Mouse (Mus musculus): ENCODE data around the gene Utp6. TPM values are rescaled to one million over a fixed set of nuclear protein-coding genes. Genes with fewer than 3 reads are reported as not detected.
A peak's percentile ranks its signal among the peaks of the same experiment; 100 is the strongest.
"Not testable (repeated sequence)": the region's sequence is repeated elsewhere in the genome, so short reads cannot be mapped to it uniquely, and the experiment has no call there.

Gene Utp6
- polyA plus RNA-seq, 1 experiment from 2014 or later: 43.3 TPM

DNA sequence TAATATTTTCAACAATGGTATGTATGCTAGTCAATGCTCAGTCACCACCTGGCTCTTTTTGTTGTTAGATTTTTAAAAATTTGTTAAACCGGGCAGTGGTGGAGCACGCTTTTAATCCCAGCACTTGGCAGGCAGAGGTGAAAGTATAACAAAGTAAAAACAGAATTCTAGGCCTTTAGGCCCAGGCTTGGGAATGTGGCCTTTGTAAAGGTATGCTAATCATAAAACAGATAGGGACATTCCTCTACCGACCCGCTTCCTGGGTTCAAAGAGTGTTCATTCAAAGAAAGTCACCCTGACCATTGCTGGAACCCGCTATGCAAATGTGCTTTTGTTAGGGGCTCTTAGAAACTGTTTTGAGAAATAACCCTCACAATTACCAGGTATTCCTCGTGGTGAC, 14.5 kb upstream of the Utp6 start:
- H3K27ac ChIP-seq; H3K9me3 ChIP-seq; ATAC-seq (ENCODE audit: insufficient number of reproducible peaks, low FRiP score, low TSS enrichment, low read depth); H3K4me3 ChIP-seq; H3K36me3 ChIP-seq; H3K4me2 ChIP-seq; H3K9ac ChIP-seq: not testable (repeated sequence)
- peaks cover 22% of the 10 kb centered on the region for H3K27me3 ChIP-seq
- H3K4me1 ChIP-seq: peaks cover 12% of the 10 kb centered on the region
- 83% methylated on average over 6 of the region's 6 CpGs for WGBS

DNA sequence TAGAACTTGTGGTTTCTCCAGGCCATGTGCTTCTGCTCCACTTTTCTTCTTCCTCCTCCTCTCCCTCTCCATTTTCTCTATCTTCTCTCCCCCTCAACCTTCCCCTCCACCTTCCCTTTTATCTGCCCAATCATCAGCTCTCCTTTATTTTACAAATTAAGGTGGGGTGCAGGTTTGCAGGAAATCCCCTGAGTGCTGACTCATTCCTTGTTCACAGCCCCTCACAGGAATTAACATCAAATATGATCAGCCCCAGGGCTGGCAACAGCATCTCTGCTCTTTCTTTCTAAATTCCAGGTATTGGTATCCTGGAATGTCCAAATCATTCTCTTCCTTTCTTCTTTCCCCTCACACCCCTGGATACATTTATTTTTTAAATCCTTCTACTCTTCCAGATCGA, 14.0 kb upstream of the Utp6 start:
- Histone ChIP-seq H3K9me3 (no peaks in the 10 kb centered on the region), H3K27ac (no peak overlapping the region), H3K9ac (no peak overlapping the region), H3K4me3 (no peak overlapping the region), H3K27me3 (peaks cover 22% of the 10 kb centered on the region), H3K4me2 (no peak overlapping the region), H3K4me1 (peaks cover 12% of the 10 kb centered on the region), H3K36me3 (no peaks in the 10 kb centered on the region)
- ATAC-seq (ENCODE audit: insufficient number of reproducible peaks, low FRiP score, low TSS enrichment, low read depth): no peak
- 100% methylated on average over 1 of the region's 1 CpGs for WGBS

DNA sequence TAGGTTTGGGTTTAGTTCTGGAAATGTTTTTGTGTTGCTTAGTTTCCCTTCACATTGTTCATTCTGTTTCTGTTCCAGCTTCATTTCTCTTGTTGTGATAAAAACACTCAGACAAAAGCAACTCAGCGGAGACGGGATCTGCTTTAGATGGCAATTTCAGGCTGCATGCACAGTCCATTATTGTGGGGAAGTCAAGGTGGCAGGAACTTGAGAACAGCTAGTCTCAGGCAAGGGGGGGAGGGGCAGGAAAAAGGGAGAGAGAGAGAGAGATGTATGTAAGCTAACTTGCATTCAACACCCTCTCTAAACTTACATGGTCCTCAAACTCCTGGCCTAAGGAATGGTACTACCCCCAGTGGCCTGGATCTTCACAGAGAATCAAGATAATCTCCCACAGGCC, 13.2 kb upstream of the Utp6 start:
- ATAC-seq (ENCODE audit: insufficient number of reproducible peaks, low FRiP score, low TSS enrichment, low read depth): no peak
- H3K9ac ChIP-seq: no peak overlapping the region
- no peak overlapping the region for H3K27ac ChIP-seq
- H3K36me3 ChIP-seq: no peaks in the 10 kb centered on the region
- H3K4me2 ChIP-seq: no peak overlapping the region
- H3K9me3 ChIP-seq: no peaks in the 10 kb centered on the region
- 58% methylated on average over 2 of the region's 2 CpGs for WGBS
- peaks cover 12% of the 10 kb centered on the region for H3K4me1 ChIP-seq
- H3K27me3 ChIP-seq: peaks cover 22% of the 10 kb centered on the region
- no peak overlapping the region for H3K4me3 ChIP-seq

DNA sequence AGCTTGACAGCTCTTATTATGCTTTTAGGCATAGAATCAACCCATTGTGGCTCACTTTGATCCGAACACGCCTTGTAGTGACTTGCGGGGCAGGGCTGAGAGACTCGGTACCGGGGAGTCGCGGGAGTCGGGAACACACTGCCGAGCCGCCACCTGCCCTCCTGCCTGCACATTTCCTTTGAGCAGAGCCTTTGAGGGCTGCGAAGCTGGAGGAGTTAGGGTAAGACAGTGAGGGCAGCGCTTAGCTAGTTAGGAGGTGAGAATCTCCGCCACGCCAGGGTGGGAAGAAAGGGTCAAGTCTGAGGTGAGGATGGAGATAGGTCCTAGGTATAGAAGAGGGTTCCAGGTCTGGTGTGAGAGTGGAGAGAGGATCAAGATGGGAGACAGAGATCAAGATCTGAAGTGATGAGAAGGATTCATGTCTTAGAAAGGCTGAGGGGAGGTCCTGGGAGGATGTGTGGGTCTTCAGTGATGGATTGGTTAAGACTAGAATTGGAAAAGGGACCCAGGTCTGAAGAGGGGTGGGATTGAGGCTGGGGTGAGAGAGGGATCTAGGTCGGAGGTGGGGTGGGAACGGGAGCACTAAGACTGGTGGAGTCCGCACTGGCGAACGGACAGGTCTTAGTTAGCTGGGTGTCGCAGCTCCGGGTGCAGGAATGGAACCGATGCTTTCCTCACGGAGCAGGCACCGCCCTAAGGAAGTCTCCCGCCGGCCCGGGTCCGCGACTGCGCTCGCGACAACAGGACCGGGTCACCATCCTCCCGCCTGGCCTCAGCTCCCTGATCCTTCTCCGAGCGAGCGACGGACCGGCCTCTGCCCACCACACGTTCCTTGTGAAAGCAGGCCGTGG, 11.7 kb upstream of the Utp6 start:
- WGBS: under 1% methylated on average over 40 of the region's 41 CpGs
- peaks cover 22% of the 10 kb centered on the region for H3K27me3 ChIP-seq

DNA sequence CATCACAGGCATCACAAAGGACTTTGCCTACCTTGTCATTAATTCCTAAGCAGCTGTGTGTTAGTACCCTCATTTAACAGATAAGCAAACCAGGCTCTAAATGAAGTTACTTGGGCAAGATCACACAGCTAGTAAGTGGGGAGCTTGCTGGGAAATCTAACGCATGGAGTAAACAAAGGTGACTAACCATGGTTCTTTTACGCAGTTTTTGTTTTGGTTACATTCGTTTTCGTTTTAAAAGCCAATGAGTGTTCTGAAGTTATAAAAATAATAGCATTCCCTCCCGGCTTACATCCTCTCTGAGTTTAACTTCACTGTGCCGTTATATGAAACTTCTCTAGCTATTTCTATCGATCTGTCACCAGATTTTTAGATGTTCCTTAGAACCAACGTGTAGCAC, 10.9 kb upstream of the Utp6 start:
- H3K4me1 ChIP-seq: peaks cover 12% of the 10 kb centered on the region
- WGBS: 9% methylated on average over 8 of the region's 8 CpGs
- H3K9ac ChIP-seq: no peak overlapping the region
- no peaks in the 10 kb centered on the region for H3K36me3 ChIP-seq
- peak overlapping the region; percentile 50 for H3K4me3 ChIP-seq
- peak overlapping the region; percentile 87 for H3K4me2 ChIP-seq
- peaks cover 22% of the 10 kb centered on the region for H3K27me3 ChIP-seq
- no peak overlapping the region for H3K27ac ChIP-seq
- no peak for ATAC-seq (ENCODE audit: insufficient number of reproducible peaks, low FRiP score, low TSS enrichment, low read depth)
- H3K9me3 ChIP-seq: no peaks in the 10 kb centered on the region

More for the DNA sequence above, 11.7 kb upstream of the Utp6 start:
- Histone ChIP-seq H3K9ac (peak overlapping the region; percentile 37), H3K4me3 (peak overlapping the region; percentile 50), H3K9me3 (no peaks in the 10 kb centered on the region), H3K4me1 (peaks cover 12% of the 10 kb centered on the region), H3K36me3 (no peaks in the 10 kb centered on the region), H3K4me2 (peak overlapping the region; percentile 87), H3K27ac (no peak overlapping the region)
- ATAC-seq (ENCODE audit: insufficient number of reproducible peaks, low FRiP score, low TSS enrichment, low read depth): no peak

DNA sequence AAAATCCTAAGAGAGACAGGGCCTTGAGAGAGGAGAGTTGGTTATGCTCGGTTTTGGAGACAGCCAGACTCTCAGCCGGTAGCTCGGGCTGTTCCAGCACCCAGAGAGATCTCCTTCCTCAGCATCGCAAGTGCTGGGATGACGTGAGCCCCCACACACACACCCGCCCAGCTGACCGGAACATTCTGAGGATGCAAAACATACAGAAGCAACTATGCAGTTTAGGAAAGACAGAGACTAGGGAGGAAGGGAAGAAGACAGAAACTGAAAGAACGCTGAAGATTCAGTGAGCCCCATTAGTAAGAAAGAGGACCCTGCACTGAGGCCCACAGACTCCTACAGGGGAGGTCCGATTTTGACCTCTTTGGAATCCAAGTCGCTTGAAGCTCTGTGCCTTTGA, 5.6 kb upstream of the Utp6 start:
- ATAC-seq (ENCODE audit: insufficient number of reproducible peaks, low FRiP score, low TSS enrichment, low read depth): no peak
- no peaks in the 10 kb centered on the region for H3K4me1 ChIP-seq
- H3K9me3 ChIP-seq: no peaks in the 10 kb centered on the region
- WGBS: 78% methylated on average over 10 of the region's 10 CpGs
- H3K27ac ChIP-seq: no peak overlapping the region
- H3K4me2 ChIP-seq: no peak overlapping the region
- H3K36me3 ChIP-seq: no peaks in the 10 kb centered on the region
- H3K27me3 ChIP-seq: peaks cover 2% of the 10 kb centered on the region
- H3K4me3 ChIP-seq: no peak overlapping the region
- no peak overlapping the region for H3K9ac ChIP-seq

DNA sequence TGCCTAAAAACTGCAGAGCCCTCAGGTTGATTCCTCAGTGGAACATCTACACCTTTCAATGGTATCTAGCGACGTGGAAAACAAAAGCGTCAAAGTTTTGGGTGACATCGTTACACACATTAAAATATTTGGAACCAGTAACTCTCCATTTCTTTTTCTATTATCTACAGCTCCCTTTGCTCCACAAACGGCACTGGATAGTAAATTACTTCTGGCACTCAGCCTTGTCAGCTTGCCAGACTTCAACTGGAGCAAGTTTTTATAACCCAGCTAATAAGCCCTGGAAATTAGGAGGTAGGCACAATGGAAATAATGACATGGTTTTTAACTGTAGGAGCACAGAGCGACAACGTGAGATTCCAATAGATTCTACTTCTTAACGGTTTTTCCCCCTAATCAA, 3.7 kb upstream of the Utp6 start:
- Histone ChIP-seq H3K9me3 (no peaks in the 10 kb centered on the region), H3K4me3 (no peak overlapping the region), H3K27me3 (no peaks in the 10 kb centered on the region), H3K4me1 (peaks cover 7% of the 10 kb centered on the region; the same call in 1 of the 2 replicates), H3K4me2 (0 out of 2 replicates have a peak overlapping the region, but pooled peaks have one; percentile 14), H3K36me3 (no peaks in the 10 kb centered on the region), H3K9ac (no peak overlapping the region), H3K27ac (no peak overlapping the region)
- WGBS: 24% methylated on average over 8 of the region's 8 CpGs
- ATAC-seq (ENCODE audit: insufficient number of reproducible peaks, low FRiP score, low TSS enrichment, low read depth): no peak

DNA sequence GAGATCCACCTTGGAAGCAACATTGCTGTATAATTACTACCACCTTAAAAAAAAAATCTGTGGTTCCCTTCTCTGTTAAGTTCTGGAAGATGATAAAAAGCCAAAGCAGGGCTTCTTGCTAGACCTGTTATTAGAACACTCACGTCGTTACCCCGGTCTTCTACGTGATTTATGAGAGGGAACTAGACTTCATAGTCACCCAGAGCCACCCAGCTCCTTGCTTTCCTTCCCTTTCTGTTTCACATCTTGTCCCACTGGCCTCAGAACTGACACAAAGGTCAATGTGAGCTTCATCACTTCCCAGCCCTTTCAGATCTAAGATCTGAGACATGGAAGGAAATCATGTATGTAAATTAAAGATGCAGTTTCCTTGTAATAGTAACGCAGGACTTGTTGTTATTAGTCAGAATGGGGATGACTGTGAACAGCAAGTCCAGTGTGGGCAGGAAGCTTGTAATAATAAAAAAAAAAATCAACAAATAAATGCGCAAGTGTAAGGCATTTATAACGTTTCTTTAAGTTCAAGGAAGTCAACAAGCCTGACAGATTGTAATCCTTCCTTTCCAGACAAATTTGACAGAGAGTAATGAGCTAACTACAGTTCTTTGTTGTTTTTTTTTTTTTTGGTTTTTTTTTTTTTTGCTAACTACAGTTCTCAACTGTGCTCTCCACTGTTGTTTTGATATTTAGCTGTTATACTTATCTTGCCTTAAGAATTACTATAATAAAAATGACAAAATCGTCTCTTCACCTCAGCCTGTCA, 1.2 kb upstream of the Utp6 start:
- peak overlapping the region; percentile 59; the same call in 1 of the 2 replicates for H3K4me2 ChIP-seq
- peaks cover 15% of the 10 kb centered on the region for H3K36me3 ChIP-seq
- no peak for ATAC-seq (ENCODE audit: insufficient number of reproducible peaks, low FRiP score, low TSS enrichment, low read depth)
- no peaks in the 10 kb centered on the region for H3K9me3 ChIP-seq
- H3K4me3 ChIP-seq: peak overlapping the region; percentile 75; the same call in 1 of the 2 replicates
- no peaks in the 10 kb centered on the region for H3K27me3 ChIP-seq
- H3K27ac ChIP-seq: no peak overlapping the region
- peaks cover 7% of the 10 kb centered on the region; the same call in 1 of the 2 replicates for H3K4me1 ChIP-seq
- 27% methylated on average over 8 of the region's 8 CpGs for WGBS
- H3K9ac ChIP-seq: no peak overlapping the region

DNA sequence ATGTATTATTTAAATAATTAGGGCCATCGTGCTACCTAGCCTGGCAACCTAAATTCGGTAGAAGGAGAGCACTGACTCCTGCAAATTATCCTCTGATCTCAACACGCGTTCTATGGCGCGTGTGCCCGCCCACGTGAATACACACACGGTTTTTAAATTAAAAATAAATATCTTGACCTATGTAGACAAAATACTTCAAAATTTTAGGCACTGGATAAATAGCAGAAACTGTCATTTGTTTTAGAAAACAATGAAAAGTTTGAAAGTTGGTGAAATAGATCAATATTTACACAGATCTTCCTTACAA, 640 bp upstream of the Utp6 start:
- ATAC-seq (ENCODE audit: insufficient number of reproducible peaks, low FRiP score, low TSS enrichment, low read depth): no peak
- Histone ChIP-seq H3K9ac (peak overlapping the region; percentile 28; the same call in 1 of the 2 replicates), H3K4me2 (peak overlapping the region; percentile 59), H3K4me1 (peaks cover 7% of the 10 kb centered on the region; the same call in 1 of the 2 replicates), H3K27ac (peak overlapping the region; percentile 2; the same call in 1 of the 2 replicates), H3K27me3 (no peaks in the 10 kb centered on the region), H3K9me3 (no peaks in the 10 kb centered on the region), H3K36me3 (peaks cover 20% of the 10 kb centered on the region), H3K4me3 (peak overlapping the region; percentile 75)
- 4% methylated on average over 9 of the region's 9 CpGs for WGBS

DNA sequence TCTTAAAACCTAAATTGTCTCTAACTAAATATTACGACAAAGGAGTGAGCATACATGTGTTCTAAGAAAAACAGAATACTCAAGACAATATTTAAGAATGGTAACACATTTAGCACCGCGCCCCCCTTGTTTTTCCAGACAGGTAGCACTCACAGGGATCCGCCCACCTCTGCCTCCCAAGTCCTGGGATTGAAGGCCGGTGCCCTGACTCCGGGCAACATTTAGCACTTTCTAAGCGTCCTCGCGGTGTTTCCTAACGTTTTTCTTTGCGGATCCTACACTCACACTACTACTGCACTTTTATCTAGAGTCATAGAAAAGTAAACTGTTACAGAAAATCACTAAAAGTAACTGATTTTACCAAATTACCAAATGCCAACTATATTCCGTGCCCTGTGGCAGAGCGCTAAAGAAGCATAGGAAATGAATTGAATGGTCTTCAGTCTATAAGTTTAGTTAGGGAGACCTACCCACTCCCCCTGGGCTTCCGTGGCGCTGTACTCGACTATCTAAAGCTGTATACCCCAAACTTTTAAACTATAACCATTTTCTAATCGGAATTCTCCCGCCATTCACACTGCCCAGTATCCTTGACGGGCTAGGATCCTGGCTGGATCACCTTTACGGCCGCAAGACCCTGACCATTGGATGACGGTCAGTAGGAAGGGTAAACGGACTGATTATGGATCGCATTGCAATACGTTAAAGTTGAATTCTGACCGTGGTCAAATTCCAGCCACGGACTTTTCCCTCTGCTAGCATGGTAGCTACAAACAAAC, 655 bp downstream of the Utp6 start:
- no peaks in the 10 kb centered on the region for H3K27me3 ChIP-seq
- no peaks in the 10 kb centered on the region for H3K9me3 ChIP-seq
- peaks cover 31% of the 10 kb centered on the region for H3K36me3 ChIP-seq
- peak overlapping the region; percentile 64 for H3K9ac ChIP-seq
- 6% methylated on average over 27 of the region's 27 CpGs for WGBS
- ATAC-seq (ENCODE audit: insufficient number of reproducible peaks, low FRiP score, low TSS enrichment, low read depth): no peak
- peak overlapping the region; percentile 81 for H3K27ac ChIP-seq
- H3K4me3 ChIP-seq: peak overlapping the region; percentile 75
- H3K4me1 ChIP-seq: peaks cover 7% of the 10 kb centered on the region; the same call in 1 of the 2 replicates
- H3K4me2 ChIP-seq: peak overlapping the region; percentile 60

DNA sequence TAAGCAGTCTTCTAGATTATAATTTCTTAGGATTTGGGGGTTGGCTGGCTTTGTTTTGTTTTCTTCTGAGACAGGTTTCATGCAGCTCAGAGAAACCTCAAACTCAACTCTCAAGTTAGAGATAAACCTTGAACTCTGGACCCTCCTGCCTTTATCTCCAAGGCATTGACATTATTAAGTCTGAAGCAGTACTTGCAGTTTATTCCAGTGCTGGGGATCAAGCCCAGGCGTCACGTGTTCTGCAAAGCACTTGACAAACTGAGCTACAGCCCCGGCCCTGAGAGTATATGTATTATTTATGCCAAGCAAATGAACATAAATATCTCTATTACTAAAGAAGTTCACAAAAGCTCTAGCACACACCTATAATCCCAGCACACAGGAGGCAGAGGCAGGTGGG, 14.9 kb downstream of the Utp6 start:
- Histone ChIP-seq H3K27me3 (no peaks in the 10 kb centered on the region), H3K9ac (no peak overlapping the region), H3K4me1 (no peaks in the 10 kb centered on the region), H3K9me3 (no peaks in the 10 kb centered on the region), H3K27ac (no peak overlapping the region), H3K36me3 (peaks cover 81% of the 10 kb centered on the region), H3K4me2 (no peak overlapping the region), H3K4me3 (no peak overlapping the region)
- 94% methylated on average over 3 of the region's 3 CpGs for WGBS
- ATAC-seq (ENCODE audit: insufficient number of reproducible peaks, low FRiP score, low TSS enrichment, low read depth): no peak

Data from limb, embryonic 15.5 days (tissue).